Mouse (Mus musculus) bone marrow macrophage, adult 2 months (primary cell): Measurements from ENCODE around the gene Ear6.
"Not testable (repeated sequence)": the region's sequence is repeated elsewhere in the genome, so short reads cannot be mapped to it uniquely, and the experiment has no call there.

Source experiments
- CTCF ChIP-seq: IDR thresholded peaks from 2 replicates; pipeline ENCODE4 v1.5.1; 2012; ENCODE audit warnings: low read depth, mild to moderate bottlenecking, low read length, moderate library complexity
- POLR2A ChIP-seq: IDR thresholded peaks from 2 replicates; pipeline ENCODE4 v1.6.1; 2012; ENCODE audit warnings: mild to moderate bottlenecking, low read depth, low read length, borderline replicate concordance

GRCm38 (mm10) chr14:51855280-51855679, 1.8 kb downstream of the Ear6 start:
- not testable (repeated sequence) for TF ChIP-seq POLR2A, CTCF
